Mouse (Mus musculus): ENCODE measurements around the gene Ctdsp1.

DNA sequence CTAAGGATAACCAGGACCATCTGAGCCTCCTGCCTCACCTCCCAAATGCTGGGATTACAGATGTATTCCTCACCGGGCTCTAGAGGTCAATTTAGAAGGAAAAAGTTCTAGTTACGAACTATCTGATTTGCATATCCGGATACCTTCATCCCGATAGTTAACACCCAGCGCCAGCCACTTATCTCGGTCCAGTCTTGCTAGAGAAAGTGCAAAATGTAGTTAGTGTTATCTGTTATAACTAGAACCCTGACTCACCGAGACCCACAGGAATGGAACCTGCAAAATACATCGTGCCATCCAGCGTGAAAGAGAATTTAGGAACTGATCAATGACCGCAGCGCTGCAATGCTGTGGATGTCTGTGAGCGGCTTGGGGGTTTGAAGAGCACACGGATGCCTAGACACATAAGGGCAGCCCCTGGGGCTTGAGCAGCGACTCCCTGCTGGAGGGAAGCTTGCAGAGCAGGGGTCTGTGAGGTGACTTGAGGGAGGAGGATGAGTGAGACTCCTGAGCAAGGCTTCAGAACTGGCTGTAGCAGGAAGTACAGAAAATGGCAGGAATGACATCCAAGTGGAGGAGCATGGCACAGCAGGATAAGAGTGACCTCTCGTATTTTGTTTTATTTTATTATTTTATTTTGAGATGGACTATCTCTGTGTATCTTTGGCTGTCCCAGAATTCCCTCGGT lies 9.8 kb downstream of the Ctdsp1 start:
- TF ChIP-seq CHD2 (IDR thresholded peaks at IDR 0.05; ENCODE audit: low read depth, low read length), result no peak
- TF ChIP-seq ZC3H11A (IDR thresholded peaks at IDR 0.05; ENCODE audit: borderline replicate concordance, low read depth, low read length), result no peak

Measured in ES-E14 (cell line).